In genomic region chr8:77132903-77133637, GRCm38 (mm10) we compare ENCODE assay signal across 8 mouse cellular contexts.
DNase-seq lines count a peak whose midpoint lies in the region; ATAC-seq and TF ChIP-seq lines count a peak whose summit lies in the region.

No protein-coding gene starts in this region.

- peak; percentile 66 for DNase-seq in gastrocnemius, adult 18-20 months (ENCODE audit: low spot score)
- no peak for DNase-seq in gastrocnemius, postnatal 4 days (ENCODE audit: low spot score in 2 of 2)
- peak; percentile 5 to 15 for DNase-seq in cerebellum, postnatal 10 days
- no peak for DNase-seq in heart, embryonic 10.5 days (ENCODE audit: low spot score)
- peak; percentile 84 for DNase-seq in kidney, postnatal 14 days
- DNase-seq in stomach, postnatal 0 days (ENCODE audit: low spot score) = peak; percentile 89

- no peaks in the 10 kb centered on the region for H3K36me3 ChIP-seq in heart, embryonic 10.5 days
- no peaks in the 10 kb centered on the region for H3K36me3 ChIP-seq in lung, embryonic 15.5 days
- no peaks in the 10 kb centered on the region for H3K36me3 ChIP-seq in stomach, postnatal 0 days (ENCODE audit: control insufficient read depth, insufficient read depth, low read length)

- H3K4me2 ChIP-seq in lung, embryonic 15.5 days = no peak overlapping the region
- no peak overlapping the region for H3K4me2 ChIP-seq in stomach, postnatal 0 days (replicated peaks; ENCODE audit: low read depth)

- no peak for TF ChIP-seq EP300 in stomach, postnatal 0 days (optimal IDR thresholded peaks at IDR 0.05)

- ATAC-seq in lung, embryonic 15.5 days (ENCODE audit: borderline replicate concordance, extremely low read depth, low FRiP score, low TSS enrichment) = peak; percentile 55; the same call in 1 of the 2 replicates
- peak; percentile 98 for ATAC-seq in stomach, postnatal 0 days (ENCODE audit: low FRiP score, low TSS enrichment)
- no peak for ATAC-seq in megakaryocyte-erythroid progenitor cell, adult 5-6 weeks (replicated peaks; ENCODE audit: low FRiP score, low TSS enrichment, poor library complexity, severe bottlenecking)

- H3K27ac ChIP-seq in heart, embryonic 10.5 days = peak overlapping the region; percentile 60; the same call in 1 of the 2 replicates
- H3K27ac ChIP-seq in lung, embryonic 15.5 days = peak overlapping the region; percentile 29; the same call in 1 of the 2 replicates
- no peak overlapping the region; the same call in 1 of the 2 replicates for H3K27ac ChIP-seq in stomach, postnatal 0 days (replicated peaks)

- H3K9ac ChIP-seq in lung, embryonic 15.5 days = no peak overlapping the region
- no peak overlapping the region for H3K9ac ChIP-seq in stomach, postnatal 0 days (ENCODE audit: low read length)

- 35% methylated on average over 11 of the region's 11 CpGs for WGBS in heart, embryonic 10.5 days
- 31% methylated on average over 11 of the region's 11 CpGs for WGBS in lung, embryonic 15.5 days
- 31% methylated on average over 11 of the region's 11 CpGs for WGBS in stomach, postnatal 0 days

- no peaks in the 10 kb centered on the region; the same call in 1 of the 2 replicates for H3K4me1 ChIP-seq in heart, embryonic 10.5 days
- 0 out of 2 replicates have a peak, but pooled peaks cover 4% of the 10 kb centered on the region for H3K4me1 ChIP-seq in lung, embryonic 15.5 days
- no peaks in the 10 kb centered on the region for H3K4me1 ChIP-seq in stomach, postnatal 0 days (replicated peaks; ENCODE audit: control insufficient read depth, insufficient read depth)

- H3K27me3 ChIP-seq in heart, embryonic 10.5 days (ENCODE audit: insufficient read depth, poor library complexity, severe bottlenecking) = no peaks in the 10 kb centered on the region
- no peaks in the 10 kb centered on the region for H3K27me3 ChIP-seq in lung, embryonic 15.5 days
- H3K27me3 ChIP-seq in stomach, postnatal 0 days (ENCODE audit: control insufficient read depth, insufficient read depth, low read length) = no peaks in the 10 kb centered on the region

- no peaks in the 10 kb centered on the region for H3K9me3 ChIP-seq in heart, embryonic 10.5 days
- no peaks in the 10 kb centered on the region for H3K9me3 ChIP-seq in lung, embryonic 15.5 days
- no peaks in the 10 kb centered on the region for H3K9me3 ChIP-seq in stomach, postnatal 0 days (ENCODE audit: control insufficient read depth, low read length)

- TF ChIP-seq CTCF in stomach, postnatal 0 days (IDR thresholded peaks at IDR 0.05; ENCODE audit: low read depth) = no peak

- no peak overlapping the region for H3K4me3 ChIP-seq in heart, embryonic 10.5 days
- no peak overlapping the region for H3K4me3 ChIP-seq in lung, embryonic 15.5 days
- H3K4me3 ChIP-seq in stomach, postnatal 0 days (ENCODE audit: low read depth, low read length) = no peak overlapping the region

Comparison
In these comparisons a context has a peak if more than half of its experiments do, and no peak if none do; other contexts are left out.
1. DNase-seq: peak in gastrocnemius, adult 18-20 months (single experiment), cerebellum, postnatal 10 days (2 of 2), kidney, postnatal 14 days (single experiment) and stomach, postnatal 0 days (single experiment); none in gastrocnemius, postnatal 4 days (0 of 2) and heart, embryonic 10.5 days (single experiment).